Mouse (Mus musculus) urinary bladder, postnatal 14 days (tissue): ENCODE measurements around the gene Chd2.
"Not testable (repeated sequence)": the region's sequence is repeated elsewhere in the genome, so short reads cannot be mapped to it uniquely, and the experiment has no call there.

Experiments
- DNase-seq: peaks from one replicate; pipeline ENCODE4 v3.0.0; 2021; ENCODE audit warnings: low spot score

The Chd2 gene

DNA sequence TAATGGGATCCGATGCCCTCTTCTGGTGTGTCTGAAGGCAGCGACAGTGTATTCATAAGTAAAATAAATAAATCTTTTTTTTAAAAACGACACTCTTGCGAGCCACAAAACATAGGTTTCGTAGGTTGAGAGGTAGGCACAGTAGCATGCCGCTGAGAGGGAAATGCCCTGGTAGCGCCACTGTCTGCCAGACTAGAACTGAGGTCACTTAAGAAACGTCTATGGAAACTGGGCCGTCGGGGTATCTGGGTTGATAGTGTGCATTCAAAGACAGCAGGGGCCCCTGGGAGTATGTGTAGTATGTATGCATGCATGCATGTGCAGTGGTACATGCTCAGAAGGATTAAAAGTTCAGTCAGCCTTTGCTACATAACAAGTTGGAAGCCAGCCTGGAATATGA is 21.4 kb downstream of the Chd2 start:
- no peak for DNase-seq

- DNase-seq = no peak
Observed at GRCm38 (mm10) chr7:73519060-73519796, 22.4 kb downstream of the Chd2 start.

- not testable (repeated sequence) for DNase-seq
Observed at GRCm38 (mm10) chr7:73518373-73518980, 23.2 kb downstream of the Chd2 start.

DNA sequence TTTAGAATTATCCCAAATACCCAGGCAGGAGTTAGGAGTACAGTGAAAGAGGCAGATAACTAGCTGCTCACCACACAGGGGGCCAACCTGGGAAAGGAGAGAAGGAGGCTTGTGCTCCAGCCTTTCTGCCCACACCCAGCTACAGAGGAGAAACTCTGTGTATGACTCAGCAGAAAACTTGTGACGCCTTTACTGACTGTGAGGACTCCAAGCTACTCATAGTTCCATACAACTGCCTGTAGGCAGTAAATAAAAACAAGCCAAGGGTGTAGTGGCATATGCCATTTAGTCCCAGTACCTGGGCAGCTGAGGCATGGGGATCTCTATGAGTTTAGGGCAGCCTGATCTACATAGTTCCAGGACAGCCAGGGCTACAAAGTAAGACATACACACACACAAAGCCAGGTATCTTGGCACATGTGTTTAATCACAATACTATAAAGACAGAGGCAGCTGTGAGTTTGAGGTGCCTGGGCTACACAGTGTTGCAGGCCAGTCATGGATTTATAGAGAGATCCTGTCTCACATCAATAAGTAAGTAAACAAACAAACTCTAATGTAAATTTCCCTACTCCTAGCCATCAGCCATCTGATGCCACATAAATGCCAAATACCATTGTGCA is 24.1 kb downstream of the Chd2 start:
- DNase-seq = no peak

GRCm38 (mm10) chr7:73516820-73517219 is 24.8 kb downstream of the Chd2 start:
- DNase-seq = no peak

DNA sequence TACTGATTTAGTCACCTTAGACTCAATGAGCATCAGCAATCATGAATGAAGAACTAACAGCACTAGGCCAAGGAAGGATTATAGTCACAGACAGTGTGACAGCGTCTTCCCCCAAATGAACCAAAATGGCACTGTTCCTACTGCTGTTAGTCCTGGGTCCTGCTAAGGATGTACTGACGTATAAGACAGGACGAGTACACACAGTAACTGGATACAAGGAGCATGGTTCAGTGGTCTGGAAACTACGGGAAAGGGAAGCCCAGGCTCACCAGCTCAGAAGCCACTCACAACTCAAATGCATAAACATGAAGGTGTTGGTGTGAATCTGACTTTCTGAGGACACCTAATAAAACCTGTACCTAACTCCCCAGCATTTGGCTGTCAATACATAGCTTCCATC is 27.1 kb downstream of the Chd2 start:
- no peak for DNase-seq

DNA sequence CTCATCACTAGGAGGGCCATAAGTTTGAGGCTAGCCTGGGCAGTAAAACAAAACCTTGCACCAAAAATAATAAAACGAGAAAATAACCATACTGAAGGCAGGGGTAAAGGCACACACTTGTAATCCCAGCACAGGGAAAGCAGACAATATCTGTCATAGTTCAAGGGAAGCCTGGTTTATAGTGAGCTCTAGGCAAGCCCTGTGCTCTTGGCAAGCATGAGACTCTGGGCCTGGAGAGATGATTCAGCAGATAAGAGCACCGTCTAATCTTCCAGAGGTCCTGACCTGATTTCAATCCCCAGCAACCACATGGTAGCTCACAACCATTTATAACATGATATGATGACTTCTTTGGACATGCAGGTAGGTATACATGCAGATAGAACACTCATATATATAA is 29.2 kb downstream of the Chd2 start:
- no peak for DNase-seq

- no peak for DNase-seq
Observed at GRCm38 (mm10) chr7:73508688-73509087, 32.9 kb downstream of the Chd2 start.

DNA sequence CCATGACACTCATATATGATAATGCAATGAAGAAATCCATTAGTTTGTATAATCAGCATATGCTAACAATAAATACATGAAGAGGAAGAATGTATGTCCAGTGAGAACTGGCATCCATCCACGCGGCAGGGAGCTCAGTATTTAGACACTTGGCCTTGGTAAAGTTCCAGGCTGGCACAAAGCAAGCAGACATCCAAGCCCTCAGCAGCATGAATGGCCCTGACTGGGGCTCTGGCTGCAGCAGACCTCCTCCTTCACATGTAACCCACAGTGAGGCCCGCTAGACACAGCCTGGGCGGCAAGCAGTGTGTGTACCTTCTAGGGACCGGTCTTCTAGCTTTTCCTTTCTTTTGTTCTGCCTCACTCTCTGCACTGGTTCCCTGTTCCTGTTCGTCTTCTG is 34.1 kb downstream of the Chd2 start:
- DNase-seq = no peak

DNA sequence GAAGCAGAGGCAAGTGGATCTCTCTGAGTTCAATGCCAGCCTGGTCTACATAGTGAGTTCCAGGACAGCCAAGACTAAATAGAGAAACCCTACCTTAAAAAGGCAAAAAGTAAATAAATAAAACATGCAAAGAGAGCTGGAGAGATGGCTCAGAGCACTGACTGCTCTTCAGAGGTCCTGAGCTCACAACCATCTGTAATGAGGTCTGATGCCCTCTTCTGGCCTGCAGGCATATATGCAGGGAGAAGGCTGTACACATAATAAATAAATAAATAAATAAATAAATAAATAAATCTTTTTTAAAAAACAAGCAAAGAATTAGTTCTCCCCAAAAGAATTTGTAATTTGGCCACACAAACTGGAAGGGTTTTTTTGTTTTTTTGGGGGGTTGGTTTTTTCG is 34.8 kb downstream of the Chd2 start:
- no peak for DNase-seq

DNA sequence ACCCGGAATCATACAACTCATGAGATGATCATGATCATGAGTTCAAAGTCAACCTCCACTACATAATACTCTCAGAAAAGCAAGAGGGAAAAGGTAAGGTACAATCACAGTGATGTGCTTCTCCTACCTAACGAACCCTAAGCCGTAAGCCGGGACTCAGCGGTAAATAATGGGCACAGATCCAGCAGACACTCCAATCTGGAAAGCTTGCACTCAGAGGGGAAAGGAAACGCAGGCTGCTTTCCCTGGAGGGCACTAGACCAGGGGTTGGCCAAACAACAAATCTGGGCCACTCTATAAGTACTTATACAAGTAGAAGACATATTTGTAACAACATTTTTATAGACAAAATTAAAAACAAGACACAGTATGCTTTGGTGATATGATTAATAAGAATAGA is 36.4 kb downstream of the Chd2 start:
- DNase-seq = no peak

GRCm38 (mm10) chr7:73498200-73498599 is 43.4 kb downstream of the Chd2 start:
- DNase-seq = no peak

DNA sequence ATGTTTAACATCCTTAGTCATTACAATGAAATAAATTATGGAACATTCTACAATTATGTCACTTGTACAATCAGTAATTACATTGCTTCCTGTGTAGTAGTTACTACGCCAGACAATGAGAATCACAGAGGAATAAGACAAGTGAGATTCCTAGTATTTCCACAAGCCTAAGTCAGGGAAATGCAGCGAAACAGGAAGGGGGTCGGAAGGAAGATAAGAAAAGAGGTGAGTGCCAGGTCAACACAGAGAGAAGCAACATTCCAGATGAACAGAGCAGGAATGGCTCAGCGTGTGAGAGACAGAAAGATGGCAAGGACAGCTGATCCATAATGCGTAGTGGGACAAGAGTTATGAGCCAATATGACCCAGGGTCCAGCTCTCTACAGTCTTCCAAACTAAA is 52.4 kb downstream of the Chd2 start:
- no peak for DNase-seq

DNA sequence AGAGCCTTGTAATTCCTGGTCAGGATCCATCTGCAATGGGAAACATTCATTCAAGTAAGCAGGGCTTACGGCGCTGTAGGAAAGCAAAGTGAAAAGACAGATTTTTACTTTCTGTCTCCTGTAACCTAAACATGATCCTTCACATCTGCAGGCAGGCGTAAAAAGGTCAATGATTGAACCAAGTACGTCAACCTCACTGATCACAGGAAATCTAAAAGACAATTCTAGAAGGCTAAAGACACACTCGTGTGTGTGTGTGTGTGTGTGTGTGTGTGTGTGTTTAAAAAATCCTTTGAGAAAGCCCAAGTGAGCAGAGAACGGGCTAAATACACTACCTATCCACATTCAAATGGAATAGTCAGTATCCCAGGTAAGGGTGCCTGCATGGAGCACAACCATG is 60.5 kb downstream of the Chd2 start:
- no peak for DNase-seq

- DNase-seq = no peak
Observed at GRCm38 (mm10) chr7:73479506-73479905, 62.1 kb downstream of the Chd2 start.

GRCm38 (mm10) chr7:73478157-73479058 is 63.2 kb downstream of the Chd2 start:
- DNase-seq = peak; percentile 15

DNA sequence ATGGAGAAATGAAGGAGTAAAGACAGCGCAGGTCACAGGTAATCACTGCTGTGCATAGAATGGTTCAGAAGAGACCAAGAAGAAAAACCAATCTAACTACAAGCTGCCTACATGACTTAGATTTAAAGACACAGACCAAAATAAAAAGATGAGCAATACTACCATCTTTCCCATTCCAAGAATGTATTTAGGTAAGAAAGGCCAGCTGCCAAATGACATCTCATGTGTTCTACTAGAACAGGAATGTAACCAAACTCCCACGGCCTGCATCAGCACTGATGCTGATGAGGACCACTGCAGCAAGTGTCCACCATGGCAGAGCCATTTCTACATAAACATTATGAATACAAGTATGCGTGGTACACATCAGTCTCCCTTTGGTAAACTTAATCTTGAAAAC is 73.9 kb downstream of the Chd2 start:
- DNase-seq = no peak

DNA sequence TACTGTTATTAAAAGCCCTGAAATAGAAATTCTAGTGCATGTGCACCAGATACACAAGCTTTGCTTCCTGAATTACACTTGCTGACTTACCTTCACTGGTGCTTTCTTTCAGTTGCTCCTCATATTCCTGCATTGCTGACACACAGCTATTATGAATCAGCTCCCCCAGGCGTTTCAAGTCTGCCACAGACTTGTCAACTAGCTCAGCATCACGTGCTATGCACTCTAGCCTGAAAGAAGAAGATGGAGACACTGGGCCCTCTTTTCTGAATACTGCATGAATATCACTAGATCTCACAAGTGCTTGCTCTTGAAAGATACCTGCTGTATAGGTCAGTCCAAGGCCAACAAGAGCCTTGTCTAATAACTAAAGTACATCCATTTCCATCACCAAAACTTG is 78.1 kb downstream of the Chd2 start:
- DNase-seq = no peak

GRCm38 (mm10) chr7:73454113-73454512 is 87.5 kb downstream of the Chd2 start:
- no peak for DNase-seq

GRCm38 (mm10) chr7:73452187-73452808 is 89.3 kb downstream of the Chd2 start:
- no peak for DNase-seq

DNA sequence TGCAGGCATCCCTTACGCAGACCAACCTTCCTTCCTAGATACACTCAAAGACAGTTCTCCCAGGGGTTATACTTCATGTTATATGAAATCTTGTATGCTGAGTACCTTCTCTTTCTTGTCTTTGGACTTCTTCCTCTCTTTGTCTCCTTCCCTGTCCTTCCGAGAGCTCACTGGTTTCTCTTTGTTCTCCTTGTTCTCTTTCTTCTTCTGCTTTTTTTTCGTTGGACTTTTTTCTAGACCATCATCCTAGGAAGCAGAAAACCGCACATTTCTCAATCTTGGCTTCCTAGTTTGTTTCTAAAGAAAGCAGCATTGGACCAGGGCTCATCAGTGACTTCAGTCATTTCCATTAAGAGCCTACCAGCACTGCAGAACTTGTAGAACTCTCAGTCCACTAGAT is 90.0 kb downstream of the Chd2 start:
- DNase-seq = no peak

DNA sequence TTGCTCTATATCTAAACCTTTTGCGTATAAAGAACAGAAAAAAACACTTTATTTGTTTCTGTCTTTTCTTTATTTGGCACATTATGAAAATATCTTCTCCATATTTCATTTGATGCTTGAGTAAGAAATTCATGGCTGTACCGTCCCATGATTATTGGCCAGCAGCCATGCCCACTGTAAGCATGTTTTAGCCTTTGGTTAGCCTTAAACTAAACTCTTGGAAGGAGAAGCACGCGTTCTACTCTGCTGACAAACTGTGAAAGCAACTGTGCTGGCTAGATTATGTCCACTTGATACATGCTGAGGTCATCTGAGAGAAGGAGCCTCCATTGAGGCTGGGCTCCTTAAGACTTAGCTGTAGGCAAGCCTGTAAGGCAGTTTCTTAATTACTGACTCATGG is 99.4 kb downstream of the Chd2 start:
- no peak for DNase-seq
